Mouse (Mus musculus): ENCODE data around the gene Tspan10.

Tspan10 gene

DNA sequence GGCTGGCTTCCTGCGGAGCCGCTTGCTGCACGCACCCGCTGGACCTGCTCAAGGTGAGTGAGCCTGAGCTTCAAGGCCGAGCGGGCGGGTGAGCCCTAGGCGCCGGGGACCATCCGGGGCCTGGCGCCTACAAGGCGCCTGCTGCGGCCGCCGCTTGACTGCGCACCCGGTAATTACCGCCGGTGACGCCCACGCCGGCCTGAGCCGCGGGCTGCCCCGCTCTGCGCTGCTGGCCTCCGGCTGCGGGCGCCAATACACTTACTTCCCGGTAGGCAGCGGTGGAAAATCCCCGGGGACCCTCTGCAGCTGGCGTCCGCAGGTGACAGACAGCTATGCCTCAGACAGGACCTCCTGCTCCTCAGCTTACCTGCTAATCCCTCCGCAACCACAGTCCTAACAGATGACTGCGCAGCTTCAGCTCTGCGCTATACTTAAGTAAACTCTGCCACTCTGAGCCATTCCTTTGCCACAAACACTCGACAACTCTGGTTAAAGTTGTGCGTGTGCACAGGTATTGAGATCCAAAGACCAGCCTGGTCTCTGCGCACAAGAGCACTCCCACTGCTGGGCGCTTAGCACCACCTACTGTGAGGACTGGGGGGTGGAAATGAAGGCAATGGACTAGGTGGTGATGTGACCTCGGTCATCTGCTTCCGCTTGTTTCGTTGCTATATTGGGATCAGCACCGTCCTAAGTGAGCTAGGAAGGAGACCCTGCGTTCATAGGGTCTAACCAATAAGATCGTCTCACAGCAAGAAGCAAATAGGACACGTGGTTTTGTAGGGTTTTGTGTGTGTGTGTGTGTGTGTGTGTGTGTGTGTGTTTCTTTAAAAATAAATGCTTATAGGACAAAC lies 49.8 kb downstream of the Tspan10 start:
- DNase-seq (ENCODE audit: low read depth, low spot score) = no peak

DNA sequence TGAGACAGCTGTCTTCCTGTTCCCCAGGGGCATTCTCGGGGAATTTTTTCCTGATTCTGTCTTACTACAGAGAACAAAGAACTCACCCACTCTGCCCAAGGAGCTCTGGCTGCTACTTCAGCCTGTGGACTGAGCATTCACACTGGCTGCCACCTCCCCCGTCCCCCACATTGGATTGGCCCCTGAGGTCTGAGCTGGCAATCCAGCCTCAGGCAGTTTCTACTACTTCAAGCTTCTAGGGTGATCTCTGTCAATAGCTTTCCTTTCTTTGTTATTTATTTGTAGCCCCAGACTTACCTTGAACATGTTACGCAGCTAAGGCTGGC lies 50.4 kb downstream of the Tspan10 start:
- no peak for DNase-seq (ENCODE audit: low read depth, low spot score)

DNA sequence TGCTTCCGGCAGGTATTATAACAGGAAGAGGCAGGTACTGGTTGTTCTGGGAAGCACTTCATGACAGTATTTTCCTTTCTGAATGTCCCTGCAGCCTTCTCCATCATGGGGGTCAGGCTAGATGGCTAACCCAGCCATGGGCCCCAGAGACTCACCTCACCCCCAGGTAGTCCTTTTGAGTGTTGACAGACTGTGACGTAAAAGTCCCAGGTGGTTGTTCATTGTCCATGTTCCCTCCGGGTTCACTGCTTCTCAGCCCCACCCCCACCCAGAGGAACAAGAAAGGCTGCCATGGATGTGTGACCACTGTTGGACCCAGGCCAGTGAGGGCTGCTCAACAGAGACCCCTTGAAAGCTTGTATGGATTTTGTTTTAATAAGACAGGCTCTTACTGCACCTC lies 50.9 kb downstream of the Tspan10 start:
- DNase-seq (ENCODE audit: low read depth, low spot score) = no peak

DNA sequence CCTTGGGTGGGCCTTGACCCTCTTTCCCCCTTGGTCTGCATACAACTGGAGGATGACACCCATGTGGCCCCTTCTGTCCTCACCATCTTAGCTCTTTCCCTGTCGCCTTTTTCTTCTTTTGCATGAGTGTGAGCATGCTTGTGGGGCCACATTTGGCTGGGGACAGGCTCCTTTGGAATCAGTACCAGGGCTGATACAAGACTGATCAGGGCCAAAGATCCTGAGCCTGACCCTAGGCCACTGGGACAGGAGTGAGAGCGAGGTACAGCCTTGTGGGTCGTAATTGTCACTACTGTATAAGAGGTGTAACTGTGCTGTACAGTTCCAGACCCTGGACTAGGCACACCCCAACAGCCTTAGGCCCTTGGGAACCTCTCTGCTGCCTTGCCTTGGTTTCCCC lies 51.5 kb downstream of the Tspan10 start:
- DNase-seq (ENCODE audit: low read depth, low spot score) = no peak

Measured in brain, embryonic 18.5 days (tissue).